Mouse (Mus musculus) T-cell, adult 66 days (primary cell): ENCODE data around the gene Ano8. TPM values are rescaled to one million over a fixed set of nuclear protein-coding genes. Genes with fewer than 3 reads are reported as not detected.

Source experiments
- total RNA-seq, 2 experiments: library from RNA; stranded (reverse); gene quantifications; 3 replicates in 1 of 2; 4 replicates in 1 of 2; pipeline ENCODE4 v1.2.4; 2023

Ano8 gene
- 10 to 100 TPM; 22.9 to 29.4 TPM for total RNA-seq

GRCm38 (mm10) chr8:71485142-71486135, at the start of gene Ano8:
Gene Ano8, minus strand, starts transcription at chr8:71485963.

GRCm38 (mm10) chr8:71525226-71526050, 39.7 kb upstream of the Ano8 start, which contains the start of gene Ccdc194:
Gene Ccdc194, minus strand, starts transcription at chr8:71525711.

GRCm38 (mm10) chr8:71511644-71512043, 25.9 kb upstream of the Ano8 start, which contains the start of gene Plvap:
Gene Plvap, minus strand, starts transcription at chr8:71511752.

GRCm38 (mm10) chr8:71487691-71488445, 2.1 kb upstream of the Ano8 start, which contains the start of gene Gtpbp3:
Gene Gtpbp3, plus strand, starts transcription at chr8:71488103.

GRCm38 (mm10) chr8:71468916-71469315, 16.8 kb downstream of the Ano8 start, which contains the start of gene Dda1:
Gene Dda1, plus strand, starts transcription at chr8:71469199.

GRCm38 (mm10) chr8:71464513-71465500, 21.0 kb downstream of the Ano8 start, which contains the start of gene Mrpl34:
Gene Mrpl34, plus strand, starts transcription at chr8:71464959.

GRCm38 (mm10) chr8:71463188-71464033, 22.4 kb downstream of the Ano8 start, which contains the start of gene Abhd8:
Gene Abhd8, minus strand, starts transcription at chr8:71463655.

Other genes starting within 250 kb of the Ano8 start
- 100 to 1,000 TPM; 142 to 158 TPM for gene Myo9b, start 213.2 kb downstream of the Ano8 start, total RNA-seq
- gene Haus8, start 213.0 kb downstream of the Ano8 start, total RNA-seq: 10 to 100 TPM; 26.0 to 31.3 TPM
- gene Use1, start 119.1 kb downstream of the Ano8 start, total RNA-seq: 100 to 1,000 TPM; 267 to 299 TPM
- 10 to 100 TPM; 19.9 to 21.2 TPM for gene Ocel1, start 114.7 kb downstream of the Ano8 start, total RNA-seq
- gene Nr2f6, start 104.0 kb downstream of the Ano8 start, total RNA-seq: 1 to 10 TPM; 7.7 to 9.2 TPM
- not detected for gene Ushbp1, start 90.2 kb downstream of the Ano8 start, total RNA-seq
- 100 to 1,000 TPM; 122 to 127 TPM for gene Babam1, start 89.1 kb downstream of the Ano8 start, total RNA-seq
- 1 to 10 TPM; 1.5 to 1.8 TPM for gene Ankle1, start 80.0 kb downstream of the Ano8 start, total RNA-seq
- gene Abhd8, start 22.3 kb downstream of the Ano8 start, total RNA-seq: 10 to 100 TPM; 94.0 to 94.4 TPM
- 10 to 100 TPM; 40.3 to 40.8 TPM for gene Mrpl34, start 21.0 kb downstream of the Ano8 start, total RNA-seq
- gene Dda1, start 16.8 kb downstream of the Ano8 start, total RNA-seq: 100 to 1,000 TPM; 109 to 112 TPM
- 10 to 100 TPM; 18.6 to 23.0 TPM for gene Gtpbp3, start 2.1 kb upstream of the Ano8 start, total RNA-seq
- not detected for gene Plvap, start 25.8 kb upstream of the Ano8 start, total RNA-seq
- gene Ccdc194, start 39.7 kb upstream of the Ano8 start, total RNA-seq: not detected
- 10 to 100 TPM; 57.3 to 79.1 TPM for gene Bst2, start 51.5 kb upstream of the Ano8 start, total RNA-seq
- 10 to 100 TPM; 29.8 to 42.6 TPM for gene Mvb12a, start 57.0 kb upstream of the Ano8 start, total RNA-seq
- 1 to 10 TPM in 1 of 2 experiments, under 1 TPM in 1; 0.83 to 1.7 TPM for gene Tmem221, start 72.9 kb upstream of the Ano8 start, total RNA-seq
- gene Nxnl1, start 80.6 kb upstream of the Ano8 start, total RNA-seq: not detected
- 1 to 10 TPM; 4.8 to 5.7 TPM for gene Slc27a1, start 82.9 kb upstream of the Ano8 start, total RNA-seq
- gene Pgls, start 106.2 kb upstream of the Ano8 start, total RNA-seq: 10 to 100 TPM; 56.5 to 58.1 TPM
- gene Fam129c, start 111.7 kb upstream of the Ano8 start, total RNA-seq: 1 to 10 TPM; 2.4 to 7.0 TPM
- gene Colgalt1, start 125.0 kb upstream of the Ano8 start, total RNA-seq: 10 to 100 TPM; 47.7 to 51.6 TPM
- under 1 TPM; 0.64 to 0.95 TPM for gene Unc13a, start 185.8 kb upstream of the Ano8 start, total RNA-seq
- gene Jak3, start 190.3 kb upstream of the Ano8 start, total RNA-seq: 100 to 1,000 TPM; 103 to 113 TPM
- gene Insl3, start 203.3 kb upstream of the Ano8 start, total RNA-seq: 10 to 100 TPM; 59.1 to 70.3 TPM
- gene B3gnt3, start 215.8 kb upstream of the Ano8 start, total RNA-seq: under 1 TPM; 0.64 to 0.89 TPM
- gene Fcho1, start 239.8 kb upstream of the Ano8 start, total RNA-seq: 100 to 1,000 TPM; 134 to 136 TPM